Mouse (Mus musculus) forebrain, embryonic 14.5 days (tissue): ENCODE measurements around the gene 1600014C23Rik. TPM values are rescaled to one million over a fixed set of nuclear protein-coding genes. Genes with fewer than 3 reads are reported as not detected.

Experiments
- ATAC-seq: fragments of 200-750 bp; cut with Nextera tagmentation; 2 replicates; pipeline ENCODE4 v1.8.0; 2017; ENCODE audit warnings: mild to moderate bottlenecking, moderate library complexity
- DNase-seq: peaks from one replicate; pipeline ENCODE4 v3.0.0-alpha.2; 2015; ENCODE audit warnings: low spot score
- H3K27ac ChIP-seq: fragments of 300-500 bp; sonication (generic); 2 replicates; pipeline ENCODE4 v1.5.1; 2014; ENCODE audit warnings: low read depth, mild to moderate bottlenecking, control low read depth, low read length, moderate library complexity
- H3K27me3 ChIP-seq: fragments of 300-500 bp; sonication (generic); replicated peaks from 2 replicates; pipeline ENCODE4 v1.6.1; 2014; ENCODE audit warnings: low read length, control low read depth, mixed read lengths; ENCODE audit not compliant: control insufficient read depth, insufficient read depth
- H3K36me3 ChIP-seq: fragments of 300-500 bp; sonication (generic); 2 replicates; pipeline ENCODE4 v1.6.1; 2014; ENCODE audit warnings: low read length, control low read depth; ENCODE audit not compliant: control insufficient read depth, insufficient read depth
- H3K4me1 ChIP-seq: fragments of 300-500 bp; sonication (generic); 2 replicates; pipeline ENCODE4 v1.6.1; 2014; ENCODE audit warnings: antibody characterized with exemption, low read length, control low read depth; ENCODE audit not compliant: control insufficient read depth, insufficient read depth
- H3K4me2 ChIP-seq: fragments of 300-500 bp; sonication (generic); 2 replicates; pipeline ENCODE4 v1.6.1; 2014; ENCODE audit warnings: mild to moderate bottlenecking, control low read depth, low read length
- H3K4me3 ChIP-seq: fragments of 300-500 bp; sonication (generic); 2 replicates; pipeline ENCODE4 v1.5.1; 2014; ENCODE audit warnings: low read depth, low read length, control low read depth
- H3K9ac ChIP-seq: fragments of 300-500 bp; sonication (generic); 2 replicates; pipeline ENCODE4 v1.6.1; 2014; ENCODE audit warnings: mild to moderate bottlenecking, low read length, control low read depth, moderate library complexity
- H3K9me3 ChIP-seq: fragments of 300-500 bp; sonication (generic); replicated peaks from 2 replicates; pipeline ENCODE4 v1.6.1; 2016; ENCODE audit warnings: low read length, control low read depth, mixed read lengths; ENCODE audit not compliant: control insufficient read depth
- WGBS: fragments of 180-500 bp; shearing (Covaris S2); extraction: QIAGEN DNeasy Blood & Tissue Kit; methylation state at CpG from one replicate; pipeline ENCODE4 v1.1.7; 2014; 5-methylcytosine and 5-hydroxymethylcytosine counted together
- polyA plus RNA-seq: library from polyadenylated mRNA; unstranded; fragments of >200 nt; fragmentation: Nextera tagmentation; extraction: Ambion mirVana; gene quantifications from 2 replicates; pipeline ENCODE4 v1.2.1, GENCODE M21; 2014

Gene 1600014C23Rik
- polyA plus RNA-seq, 1 experiment from 2014 or later = 0.38 TPM

- Histone ChIP-seq H3K4me2 (peak overlapping the region; percentile 78), H3K27me3 (no peaks in the 10 kb centered on the region), H3K36me3 (no peaks in the 10 kb centered on the region), H3K4me3 (peak overlapping the region; percentile 30), H3K27ac (no peak overlapping the region), H3K9ac (peak overlapping the region; percentile 55), H3K4me1 (peaks cover 35% of the 10 kb centered on the region), H3K9me3 (no peaks in the 10 kb centered on the region)
- peak; percentile 1 for ATAC-seq
- 28% methylated on average over 19 of the region's 19 CpGs for WGBS
- DNase-seq = peak; percentile 23
These were observed 458 bp downstream of the 1600014C23Rik start for GRCm38 (mm10) chr17:45733038-45733734.

- ATAC-seq = 0 out of 2 replicates have a peak, but pooled peaks have one; percentile 13
- no peaks in the 10 kb centered on the region for H3K9me3 ChIP-seq
- no peak overlapping the region for H3K4me2 ChIP-seq
- DNase-seq = peak; percentile 92
- no peak overlapping the region for H3K9ac ChIP-seq
- no peak overlapping the region for H3K27ac ChIP-seq
- no peaks in the 10 kb centered on the region for H3K36me3 ChIP-seq
- H3K27me3 ChIP-seq = no peaks in the 10 kb centered on the region
- WGBS = 18% methylated on average over 9 of the region's 9 CpGs
- H3K4me3 ChIP-seq = no peak overlapping the region
- H3K4me1 ChIP-seq = peaks cover 29% of the 10 kb centered on the region
These were observed 2.3 kb downstream of the 1600014C23Rik start for GRCm38 (mm10) chr17:45731172-45731864.

GRCm38 (mm10) chr17:45730696-45731095, 2.9 kb downstream of the 1600014C23Rik start:
- ATAC-seq = no peak
- H3K4me2 ChIP-seq = no peak overlapping the region
- DNase-seq = no peak
- WGBS = 90% methylated on average over 4 of the region's 4 CpGs
- H3K27ac ChIP-seq = no peak overlapping the region
- no peak overlapping the region for H3K4me3 ChIP-seq
- H3K4me1 ChIP-seq = peaks cover 24% of the 10 kb centered on the region
- no peak overlapping the region for H3K9ac ChIP-seq
- no peaks in the 10 kb centered on the region for H3K36me3 ChIP-seq
- no peaks in the 10 kb centered on the region for H3K27me3 ChIP-seq
- no peaks in the 10 kb centered on the region for H3K9me3 ChIP-seq

GRCm38 (mm10) chr17:45729387-45729786, 4.3 kb downstream of the 1600014C23Rik start:
- 57% methylated on average over 10 of the region's 10 CpGs for WGBS
- ATAC-seq = no peak
- H3K4me3 ChIP-seq = no peak overlapping the region
- H3K27ac ChIP-seq = no peak overlapping the region
- H3K27me3 ChIP-seq = no peaks in the 10 kb centered on the region
- no peak overlapping the region for H3K9ac ChIP-seq
- no peak for DNase-seq
- H3K36me3 ChIP-seq = no peaks in the 10 kb centered on the region
- no peaks in the 10 kb centered on the region for H3K9me3 ChIP-seq
- H3K4me2 ChIP-seq = no peak overlapping the region
- H3K4me1 ChIP-seq = peaks cover 12% of the 10 kb centered on the region

GRCm38 (mm10) chr17:45727983-45728723, 5.5 kb downstream of the 1600014C23Rik start:
- Histone ChIP-seq H3K36me3 (no peaks in the 10 kb centered on the region), H3K4me2 (no peak overlapping the region), H3K9me3 (no peaks in the 10 kb centered on the region), H3K27ac (no peak overlapping the region), H3K27me3 (no peaks in the 10 kb centered on the region), H3K4me3 (no peak overlapping the region), H3K4me1 (peaks cover 3% of the 10 kb centered on the region), H3K9ac (no peak overlapping the region)
- WGBS = 67% methylated on average over 8 of the region's 8 CpGs
- no peak for ATAC-seq
- DNase-seq = no peak

GRCm38 (mm10) chr17:45727481-45727880, 6.2 kb downstream of the 1600014C23Rik start:
- ATAC-seq (no peak), DNase-seq (no peak)
- Histone ChIP-seq H3K36me3 (no peaks in the 10 kb centered on the region), H3K27me3 (no peaks in the 10 kb centered on the region), H3K27ac (no peak overlapping the region), H3K4me1 (peaks cover 4% of the 10 kb centered on the region; the same call in 1 of the 2 replicates), H3K9me3 (no peaks in the 10 kb centered on the region), H3K9ac (no peak overlapping the region), H3K4me3 (no peak overlapping the region), H3K4me2 (no peak overlapping the region)
- 82% methylated on average over 2 of the region's 2 CpGs for WGBS

- DNase-seq = no peak
- Histone ChIP-seq H3K4me2 (no peak overlapping the region), H3K9ac (no peak overlapping the region), H3K27ac (no peak overlapping the region), H3K27me3 (no peaks in the 10 kb centered on the region), H3K4me3 (no peak overlapping the region), H3K4me1 (peaks cover 4% of the 10 kb centered on the region; the same call in 1 of the 2 replicates), H3K9me3 (no peaks in the 10 kb centered on the region), H3K36me3 (no peaks in the 10 kb centered on the region)
- ATAC-seq = no peak
- 72% methylated on average over 7 of the region's 7 CpGs for WGBS
These were observed 7.4 kb downstream of the 1600014C23Rik start for GRCm38 (mm10) chr17:45726249-45726648.

- 86% methylated on average over 10 of the region's 10 CpGs for WGBS
- DNase-seq (no peak), ATAC-seq (0 out of 2 replicates have a peak, but pooled peaks have one; percentile 21)
- no peak overlapping the region for H3K9ac ChIP-seq
- no peaks in the 10 kb centered on the region for H3K36me3 ChIP-seq
- H3K4me1 ChIP-seq = peaks cover 4% of the 10 kb centered on the region; the same call in 1 of the 2 replicates
- H3K4me3 ChIP-seq = peak overlapping the region; percentile 46; the same call in 1 of the 2 replicates
- no peaks in the 10 kb centered on the region for H3K27me3 ChIP-seq
- no peak overlapping the region for H3K4me2 ChIP-seq
- H3K27ac ChIP-seq = no peak overlapping the region
- H3K9me3 ChIP-seq = no peaks in the 10 kb centered on the region
These were observed 9.1 kb downstream of the 1600014C23Rik start for GRCm38 (mm10) chr17:45724574-45724921.
